Mouse (Mus musculus) forebrain, embryonic 10.5 days (tissue): ENCODE measurements at regions not wholly inside any gene's neighbourhood (a gene's known extent, or its start where the extent isn't known, plus 50 kb on each side); places are given as distances from the start of the nearest gene placed in this dataset.

Experiments used
- DNase-seq: peaks from one replicate; pipeline ENCODE4 v3.0.0-alpha.2; 2017; ENCODE audit warnings: low spot score; ENCODE audit errors: extremely low spot score
- H3K27ac ChIP-seq: fragments of 300-500 bp; sonication (generic); 2 replicates; pipeline ENCODE4 v1.5.1; 2016; ENCODE audit warnings: mild to moderate bottlenecking
- H3K27me3 ChIP-seq: fragments of 300-500 bp; sonication (generic); 2 replicates; pipeline ENCODE4 v1.6.1; 2016; ENCODE audit warnings: mild to moderate bottlenecking; ENCODE audit not compliant: poor library complexity, severe bottlenecking
- H3K36me3 ChIP-seq: fragments of 300-500 bp; sonication (generic); replicated peaks from 2 replicates; pipeline ENCODE4 v1.6.1; 2016; ENCODE audit warnings: mild to moderate bottlenecking, moderate library complexity
- H3K4me1 ChIP-seq: fragments of 300-500 bp; sonication (generic); 2 replicates; pipeline ENCODE4 v1.6.1; 2016
- H3K4me3 ChIP-seq: fragments of 300-500 bp; sonication (generic); 2 replicates; pipeline ENCODE4 v1.5.1; 2016; ENCODE audit warnings: mild to moderate bottlenecking, moderate library complexity
- H3K9me3 ChIP-seq: fragments of 300-500 bp; sonication (generic); 2 replicates; pipeline ENCODE4 v1.6.1; 2016; ENCODE audit warnings: mild to moderate bottlenecking, moderate library complexity
- WGBS: fragments of 180-500 bp; shearing (Covaris S2); methylation state at CpG from one replicate; pipeline ENCODE4 v1.1.7; 2016; 5-methylcytosine and 5-hydroxymethylcytosine counted together

- peaks cover 14% of the 10 kb centered on the region for H3K27me3 ChIP-seq
- 86% methylated on average over 21 of the region's 21 CpGs for WGBS
- peaks cover 49% of the 10 kb centered on the region for H3K4me1 ChIP-seq
- no peaks in the 10 kb centered on the region for H3K36me3 ChIP-seq
- H3K4me3 ChIP-seq: no peak overlapping the region
- no peak for DNase-seq
- 0 out of 2 replicates have a peak overlapping the region, but pooled peaks have one; percentile 40 for H3K27ac ChIP-seq
- no peaks in the 10 kb centered on the region for H3K9me3 ChIP-seq
Observed at GRCm38 (mm10) chr10:120635818-120636543, 159.7 kb upstream of the Hmga2 start.

DNA sequence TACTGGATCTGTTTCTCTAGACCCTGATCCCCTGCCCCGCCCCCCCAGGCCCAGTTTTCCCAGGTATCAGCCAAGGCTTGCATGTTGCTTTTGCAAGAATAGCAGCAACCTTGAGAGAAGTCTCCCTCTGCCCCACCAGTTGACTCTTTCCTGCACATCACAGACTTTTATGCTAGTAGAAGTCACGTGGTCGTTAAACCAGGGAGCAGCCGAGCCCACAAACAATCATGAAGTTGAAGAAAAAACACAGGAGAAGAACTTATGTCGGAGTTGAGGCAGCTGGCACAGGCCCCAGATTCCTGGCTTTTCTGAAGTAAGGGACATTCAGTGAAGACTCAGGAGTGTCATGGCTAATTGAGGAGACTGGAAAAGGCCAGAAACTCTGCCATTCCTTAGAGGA, 158.9 kb upstream of the Hmga2 start:
- Histone ChIP-seq H3K27ac (no peak overlapping the region), H3K9me3 (no peaks in the 10 kb centered on the region), H3K4me1 (peaks cover 45% of the 10 kb centered on the region), H3K27me3 (peaks cover 14% of the 10 kb centered on the region), H3K4me3 (no peak overlapping the region), H3K36me3 (no peaks in the 10 kb centered on the region)
- WGBS: 86% methylated on average over 5 of the region's 5 CpGs
- DNase-seq: no peak

GRCm38 (mm10) chr10:120632071-120632470, 155.8 kb upstream of the Hmga2 start:
- Histone ChIP-seq H3K4me1 (peaks cover 27% of the 10 kb centered on the region), H3K27ac (no peak overlapping the region), H3K36me3 (no peaks in the 10 kb centered on the region), H3K9me3 (no peaks in the 10 kb centered on the region), H3K27me3 (peaks cover 8% of the 10 kb centered on the region), H3K4me3 (no peak overlapping the region)
- 72% methylated on average over 2 of the region's 2 CpGs for WGBS
- no peak for DNase-seq

DNA sequence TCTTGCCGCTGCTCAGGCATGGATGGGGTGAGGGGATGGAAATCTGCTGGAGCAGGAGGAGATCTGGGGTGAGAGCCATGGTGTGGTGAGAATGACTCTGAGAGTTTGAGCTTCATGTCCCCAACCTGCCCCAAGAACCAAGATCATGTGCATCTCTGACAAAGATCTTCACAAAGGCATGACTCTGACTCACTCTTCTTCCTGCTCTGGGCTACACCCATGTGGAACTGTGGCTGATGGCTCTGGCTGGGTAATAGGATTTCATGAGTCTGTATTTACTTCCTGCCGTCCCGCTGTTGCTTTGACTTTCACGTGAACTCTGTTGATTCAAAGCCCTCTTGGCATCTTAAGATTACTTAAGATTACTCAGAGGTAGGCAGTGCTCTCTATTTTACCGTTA, 151.8 kb upstream of the Hmga2 start:
- Histone ChIP-seq H3K27ac (no peak overlapping the region), H3K27me3 (no peaks in the 10 kb centered on the region), H3K4me3 (no peak overlapping the region), H3K9me3 (no peaks in the 10 kb centered on the region), H3K4me1 (peaks cover 15% of the 10 kb centered on the region), H3K36me3 (no peaks in the 10 kb centered on the region)
- WGBS: 83% methylated on average over 5 of the region's 5 CpGs
- no peak for DNase-seq

GRCm38 (mm10) chr10:120625474-120625873, 149.2 kb upstream of the Hmga2 start:
- no peak for DNase-seq
- Histone ChIP-seq H3K4me1 (peaks cover 4% of the 10 kb centered on the region), H3K36me3 (no peaks in the 10 kb centered on the region), H3K27me3 (no peaks in the 10 kb centered on the region), H3K4me3 (no peak overlapping the region), H3K27ac (no peak overlapping the region), H3K9me3 (no peaks in the 10 kb centered on the region)
- 81% methylated on average over 5 of the region's 5 CpGs for WGBS

- DNase-seq: no peak
- no peaks in the 10 kb centered on the region for H3K9me3 ChIP-seq
- no peak overlapping the region for H3K4me3 ChIP-seq
- WGBS: 77% methylated on average over 10 of the region's 10 CpGs
- H3K27me3 ChIP-seq: no peaks in the 10 kb centered on the region
- no peaks in the 10 kb centered on the region for H3K36me3 ChIP-seq
- H3K27ac ChIP-seq: no peak overlapping the region
- H3K4me1 ChIP-seq: peaks cover 4% of the 10 kb centered on the region
Observed at GRCm38 (mm10) chr10:120624203-120624942, 148.1 kb upstream of the Hmga2 start.

DNA sequence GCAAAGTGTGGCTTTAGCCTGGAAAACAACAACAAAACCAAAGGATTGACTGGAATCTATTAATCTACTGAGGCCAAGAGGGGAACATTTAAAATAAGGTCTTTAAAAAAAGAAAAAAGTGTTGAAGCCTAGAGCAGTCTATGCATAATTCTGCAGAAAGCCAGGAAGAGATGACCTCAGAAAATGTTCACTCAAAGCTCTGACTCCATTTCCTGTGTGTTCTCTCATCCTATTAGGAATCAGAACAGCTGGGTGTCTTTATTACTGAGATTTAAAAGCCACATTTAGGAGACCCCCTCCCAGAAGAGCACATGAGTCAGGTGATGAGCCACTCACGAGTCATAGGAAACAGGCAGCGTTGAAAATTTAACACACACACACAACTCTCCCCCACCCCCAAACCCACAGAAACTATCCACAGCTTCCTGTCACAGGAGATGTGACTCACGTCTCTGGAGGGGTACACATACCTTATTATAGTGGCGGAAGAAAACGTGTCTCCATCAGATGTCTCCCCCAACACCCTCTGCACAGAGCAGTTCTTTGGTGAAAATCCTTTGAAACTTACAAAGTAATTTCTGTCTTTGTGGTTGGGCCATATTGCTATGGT, 140.2 kb upstream of the Hmga2 start:
- no peaks in the 10 kb centered on the region for H3K27me3 ChIP-seq
- no peaks in the 10 kb centered on the region for H3K4me1 ChIP-seq
- no peak for DNase-seq
- H3K4me3 ChIP-seq: no peak overlapping the region
- no peaks in the 10 kb centered on the region for H3K9me3 ChIP-seq
- WGBS: 83% methylated on average over 5 of the region's 5 CpGs
- no peaks in the 10 kb centered on the region for H3K36me3 ChIP-seq
- no peak overlapping the region for H3K27ac ChIP-seq

DNA sequence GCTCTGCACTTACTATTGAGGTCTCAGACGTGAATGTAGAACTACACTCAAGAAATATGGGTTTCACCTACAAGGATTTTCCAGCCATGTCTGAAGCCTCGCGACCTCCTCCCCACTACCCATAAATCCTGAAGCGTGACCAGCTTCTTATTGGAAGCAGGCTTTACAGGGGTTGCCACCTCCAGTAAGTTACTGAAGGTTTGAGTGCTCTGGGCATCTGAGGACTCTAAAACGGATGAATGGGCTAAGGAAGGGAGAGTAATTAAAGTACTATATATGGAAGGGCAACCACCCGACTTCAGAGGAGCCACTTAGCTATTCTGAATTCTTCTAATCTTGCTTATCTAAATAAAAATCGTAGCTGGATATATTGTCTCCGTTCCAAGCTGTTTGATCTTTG, 136.1 kb upstream of the Hmga2 start:
- Histone ChIP-seq H3K4me3 (no peak overlapping the region), H3K4me1 (no peaks in the 10 kb centered on the region), H3K27ac (no peak overlapping the region), H3K9me3 (no peaks in the 10 kb centered on the region), H3K36me3 (no peaks in the 10 kb centered on the region), H3K27me3 (no peaks in the 10 kb centered on the region)
- WGBS: 85% methylated on average over 8 of the region's 8 CpGs
- DNase-seq: no peak

DNA sequence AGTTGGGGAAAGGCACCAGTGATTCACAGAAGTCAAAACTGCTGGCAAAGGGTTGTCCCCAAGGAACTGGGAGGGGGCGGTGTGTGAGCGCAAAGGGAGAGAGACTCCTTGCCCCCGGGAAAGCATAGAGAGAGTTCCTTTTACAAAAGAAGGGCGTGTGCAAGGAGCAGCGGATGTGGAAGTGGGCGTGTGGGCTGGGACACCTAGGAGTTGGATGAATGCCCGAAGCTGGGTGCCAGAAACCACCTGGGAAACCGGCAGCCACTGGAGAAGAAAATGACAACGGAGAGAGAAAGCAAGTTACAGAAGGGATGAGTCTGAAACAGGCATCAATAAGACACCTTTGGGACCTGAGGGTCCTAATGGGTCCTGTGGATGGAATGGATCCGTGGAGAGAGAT, 133.8 kb upstream of the Hmga2 start:
- no peaks in the 10 kb centered on the region for H3K36me3 ChIP-seq
- 84% methylated on average over 10 of the region's 10 CpGs for WGBS
- no peak overlapping the region for H3K4me3 ChIP-seq
- H3K27ac ChIP-seq: no peak overlapping the region
- H3K9me3 ChIP-seq: no peaks in the 10 kb centered on the region
- H3K4me1 ChIP-seq: no peaks in the 10 kb centered on the region
- peaks cover 8% of the 10 kb centered on the region for H3K27me3 ChIP-seq
- DNase-seq: no peak

DNA sequence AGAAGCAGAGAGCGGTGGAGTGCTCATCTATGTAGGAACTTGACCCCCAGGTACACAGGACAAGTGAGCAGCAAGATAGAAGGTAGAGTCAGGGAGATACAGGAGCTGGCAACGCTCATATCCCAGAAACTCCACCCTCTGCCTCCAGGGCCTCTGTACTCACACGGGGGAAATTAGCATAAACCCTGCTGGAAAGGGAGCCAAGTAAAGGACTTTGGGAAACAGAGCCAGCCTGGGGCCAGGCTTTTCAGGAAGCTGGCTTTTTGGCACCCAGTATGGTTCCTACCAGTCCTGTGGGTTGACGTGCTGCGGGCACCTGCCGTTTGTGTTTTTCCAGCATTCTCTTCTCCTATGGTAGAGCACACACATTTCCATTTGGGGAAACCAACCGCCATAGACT, 128.2 kb upstream of the Hmga2 start:
- DNase-seq: no peak
- peaks cover 5% of the 10 kb centered on the region for H3K4me1 ChIP-seq
- 45% methylated on average over 7 of the region's 7 CpGs for WGBS
- no peak overlapping the region for H3K4me3 ChIP-seq
- no peak overlapping the region for H3K27ac ChIP-seq
- no peaks in the 10 kb centered on the region for H3K36me3 ChIP-seq
- H3K27me3 ChIP-seq: peaks cover 8% of the 10 kb centered on the region
- H3K9me3 ChIP-seq: no peaks in the 10 kb centered on the region

GRCm38 (mm10) chr10:120603167-120603566, 126.9 kb upstream of the Hmga2 start:
- Histone ChIP-seq H3K27me3 (peaks cover 8% of the 10 kb centered on the region), H3K36me3 (no peaks in the 10 kb centered on the region), H3K4me1 (peaks cover 5% of the 10 kb centered on the region), H3K9me3 (no peaks in the 10 kb centered on the region), H3K4me3 (no peak overlapping the region), H3K27ac (no peak overlapping the region)
- no peak for DNase-seq
- 92% methylated on average over 4 of the region's 4 CpGs for WGBS

GRCm38 (mm10) chr10:120600735-120601134, 124.5 kb upstream of the Hmga2 start:
- Histone ChIP-seq H3K4me1 (peaks cover 5% of the 10 kb centered on the region), H3K9me3 (no peaks in the 10 kb centered on the region), H3K4me3 (no peak overlapping the region), H3K36me3 (no peaks in the 10 kb centered on the region), H3K27me3 (no peaks in the 10 kb centered on the region), H3K27ac (no peak overlapping the region)
- WGBS: 91% methylated on average over 5 of the region's 5 CpGs
- no peak for DNase-seq

GRCm38 (mm10) chr10:120599551-120599950, 123.3 kb upstream of the Hmga2 start:
- 94% methylated on average over 6 of the region's 6 CpGs for WGBS
- H3K4me1 ChIP-seq: peaks cover 3% of the 10 kb centered on the region
- no peaks in the 10 kb centered on the region for H3K9me3 ChIP-seq
- no peak overlapping the region for H3K4me3 ChIP-seq
- H3K36me3 ChIP-seq: no peaks in the 10 kb centered on the region
- no peaks in the 10 kb centered on the region for H3K27me3 ChIP-seq
- no peak for DNase-seq
- H3K27ac ChIP-seq: no peak overlapping the region
